Mouse (Mus musculus): Measurements from ENCODE around the gene Spon1.

DNA sequence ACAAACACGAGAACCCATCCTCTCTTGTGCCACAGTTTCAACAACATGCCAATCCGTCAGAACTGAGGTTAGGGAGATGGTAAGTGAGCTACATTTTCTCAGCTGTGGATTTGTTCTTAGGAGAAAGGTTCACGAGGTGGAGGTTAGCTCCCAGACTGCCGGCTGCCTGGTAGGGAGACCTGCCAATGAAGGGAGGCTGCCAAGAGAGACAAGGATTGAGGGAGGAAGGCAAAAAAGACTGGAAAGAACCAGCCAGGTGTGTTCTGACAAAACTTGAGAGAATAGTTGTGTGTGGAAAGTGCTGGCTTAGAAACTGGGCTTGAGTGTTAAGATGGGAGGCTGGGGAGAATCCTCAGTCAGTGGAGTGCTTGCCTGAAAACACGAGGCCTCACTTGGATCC is 49.9 kb downstream of the Spon1 start:
- TF ChIP-seq CTCF (conservative IDR thresholded peaks at IDR 0.05; ENCODE audit: insufficient read depth, insufficient read length, low read depth, low read length) (no peak), POLR2A (IDR thresholded peaks at IDR 0.05; ENCODE audit: low read depth, low read length) (no peak)

Data from kidney, adult 2 months (tissue).